Mouse (Mus musculus) ES-CJ7 (cell line): ENCODE measurements around the gene Nme7.

Experiments
- DNase-seq: peaks from one replicate; pipeline ENCODE4 v3.0.0; 2011; ENCODE audit warnings: low read depth, low spot score

Nme7 gene

DNA sequence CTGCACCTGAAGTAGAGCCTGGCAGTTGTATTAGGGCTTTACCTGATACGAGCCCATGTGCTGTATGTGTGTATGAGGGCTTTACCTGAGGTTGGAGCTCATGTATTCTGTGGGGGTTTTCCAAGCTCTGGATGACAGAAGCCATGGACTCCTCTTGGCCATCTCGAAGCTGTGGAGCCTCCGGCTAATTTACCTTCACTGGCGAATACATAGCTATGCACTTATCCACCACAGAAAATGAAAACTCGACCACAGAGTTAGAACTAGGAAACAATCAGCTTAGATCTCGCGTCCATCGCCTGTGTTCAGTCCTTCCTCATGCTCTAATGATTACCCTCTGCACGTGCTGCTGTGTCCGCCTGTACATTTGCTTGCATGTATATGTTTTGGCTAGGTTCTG, 80.4 kb downstream of the Nme7 start:
- DNase-seq, result no peak

- no peak for DNase-seq
These were observed 81.1 kb downstream of the Nme7 start for GRCm38 (mm10) chr1:164384972-164385371.

GRCm38 (mm10) chr1:164389743-164390142, 85.8 kb downstream of the Nme7 start:
- no peak for DNase-seq

- DNase-seq, result no peak
These were observed 88.3 kb downstream of the Nme7 start for GRCm38 (mm10) chr1:164392176-164392575.

DNA sequence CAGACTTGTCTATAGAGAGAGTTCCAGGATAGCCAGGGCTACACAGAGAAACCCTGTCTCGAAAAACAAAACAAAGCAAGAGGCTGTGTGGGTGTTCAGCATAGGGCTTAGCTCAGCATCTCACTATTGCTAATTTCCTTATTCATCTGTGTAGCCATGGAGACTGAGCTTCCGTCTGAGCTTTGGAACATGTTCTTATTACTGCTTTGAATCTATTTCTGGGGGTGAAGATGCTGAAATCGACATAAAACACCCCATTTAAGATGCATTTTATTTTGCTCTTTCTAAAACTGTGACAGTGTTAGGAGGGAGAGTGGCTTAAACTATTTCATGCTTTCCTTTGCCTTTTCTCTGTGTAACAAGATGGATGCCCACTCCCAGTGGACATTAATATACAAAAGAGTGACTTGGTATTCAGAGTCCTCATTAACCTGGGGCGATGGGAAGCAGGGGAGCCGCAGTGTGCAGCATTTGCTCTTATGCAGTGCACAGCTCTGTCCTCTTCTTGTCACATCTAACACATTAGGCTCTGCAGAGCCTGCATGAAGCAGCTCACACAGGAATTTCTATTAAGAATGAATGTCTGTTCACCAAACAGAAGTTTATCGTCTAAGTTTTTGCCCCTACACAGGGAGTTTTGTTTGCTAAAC, 91.3 kb downstream of the Nme7 start:
- DNase-seq, result no peak

GRCm38 (mm10) chr1:164397672-164398071, 93.8 kb downstream of the Nme7 start:
- DNase-seq, result no peak

DNA sequence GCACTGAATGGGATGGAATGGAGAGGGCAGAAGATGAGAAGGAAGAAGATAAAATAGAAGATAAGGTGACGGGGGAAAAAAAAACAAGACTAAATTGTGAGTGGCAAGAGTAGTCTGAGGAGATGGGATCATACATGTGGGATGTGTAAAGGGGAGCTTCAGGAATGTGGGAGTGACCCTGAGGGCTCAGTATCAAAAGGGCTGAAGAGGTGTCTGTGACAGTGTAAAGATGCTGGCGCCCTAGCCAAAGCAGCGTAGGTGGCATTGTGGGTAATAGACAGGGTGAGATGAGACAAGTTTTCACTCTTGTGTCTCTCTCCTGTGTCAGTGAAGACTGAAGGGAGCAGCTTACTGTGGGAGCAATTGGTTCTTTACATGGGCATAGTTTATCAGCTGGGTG, 95.7 kb downstream of the Nme7 start:
- no peak for DNase-seq

GRCm38 (mm10) chr1:164405385-164405802, 101.5 kb downstream of the Nme7 start:
- no peak for DNase-seq

- no peak for DNase-seq
These were observed 102.6 kb downstream of the Nme7 start for GRCm38 (mm10) chr1:164406506-164406905.

DNA sequence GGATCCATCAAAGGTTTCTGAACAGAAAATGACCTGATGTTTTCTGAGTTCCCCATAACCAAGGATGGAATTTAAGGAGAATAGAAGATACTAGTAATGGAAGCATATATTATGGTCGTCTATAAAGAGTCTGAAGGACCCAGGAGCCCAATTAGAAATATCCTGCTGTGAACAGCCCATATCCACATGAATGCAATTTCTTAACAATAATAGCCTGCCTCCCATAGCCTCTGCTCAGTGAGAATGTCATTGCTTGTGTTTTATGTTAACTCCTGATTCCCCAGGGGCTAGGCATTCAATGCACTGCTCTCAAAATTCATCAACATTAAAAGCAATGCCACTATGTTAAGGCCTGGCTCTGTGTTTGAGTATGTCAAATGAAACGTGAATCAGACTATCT, 104.7 kb downstream of the Nme7 start:
- no peak for DNase-seq

DNA sequence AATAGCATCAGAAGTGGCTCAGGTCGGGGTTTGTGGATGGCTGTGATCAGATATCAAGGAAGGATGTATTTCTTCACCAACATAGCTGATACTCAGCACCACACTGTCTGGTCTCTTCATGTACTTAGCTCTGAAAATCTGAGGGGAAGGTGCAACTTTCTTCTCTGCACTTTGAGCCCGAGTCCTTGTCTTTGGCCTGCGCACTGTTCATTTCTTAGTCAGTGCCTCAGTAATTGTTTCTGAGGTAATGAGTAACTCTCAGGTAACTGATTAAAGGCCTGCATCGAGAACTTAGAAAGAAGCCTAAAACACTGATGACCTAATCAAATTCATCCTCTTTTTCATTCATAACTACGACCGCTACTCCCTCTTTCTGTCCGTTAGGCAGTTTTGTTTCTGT, 107.4 kb downstream of the Nme7 start:
- no peak for DNase-seq

- DNase-seq, result no peak
These were observed 109.0 kb downstream of the Nme7 start for GRCm38 (mm10) chr1:164412906-164413305.

- no peak for DNase-seq
These were observed 109.7 kb downstream of the Nme7 start for GRCm38 (mm10) chr1:164413608-164414007.

DNA sequence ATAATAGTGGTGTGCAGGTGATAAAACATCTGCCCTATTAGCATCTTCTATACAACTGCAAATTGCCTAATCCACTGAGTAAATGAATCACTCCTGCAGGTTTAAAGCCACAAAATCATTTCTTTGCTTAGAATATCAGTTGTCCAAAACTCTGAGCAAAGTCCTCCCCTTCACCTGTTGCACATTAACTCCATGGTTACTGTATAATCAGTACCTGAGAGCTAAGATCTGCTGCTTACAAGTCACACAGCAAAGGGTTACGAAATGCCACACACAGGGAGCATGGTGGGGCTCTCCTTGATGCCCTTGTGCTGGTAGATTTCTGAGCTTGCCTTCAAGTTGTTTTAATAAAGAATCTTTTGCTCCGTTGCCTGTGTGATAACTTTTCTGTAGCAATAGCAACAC, 111.4 kb downstream of the Nme7 start:
- DNase-seq, result no peak

DNA sequence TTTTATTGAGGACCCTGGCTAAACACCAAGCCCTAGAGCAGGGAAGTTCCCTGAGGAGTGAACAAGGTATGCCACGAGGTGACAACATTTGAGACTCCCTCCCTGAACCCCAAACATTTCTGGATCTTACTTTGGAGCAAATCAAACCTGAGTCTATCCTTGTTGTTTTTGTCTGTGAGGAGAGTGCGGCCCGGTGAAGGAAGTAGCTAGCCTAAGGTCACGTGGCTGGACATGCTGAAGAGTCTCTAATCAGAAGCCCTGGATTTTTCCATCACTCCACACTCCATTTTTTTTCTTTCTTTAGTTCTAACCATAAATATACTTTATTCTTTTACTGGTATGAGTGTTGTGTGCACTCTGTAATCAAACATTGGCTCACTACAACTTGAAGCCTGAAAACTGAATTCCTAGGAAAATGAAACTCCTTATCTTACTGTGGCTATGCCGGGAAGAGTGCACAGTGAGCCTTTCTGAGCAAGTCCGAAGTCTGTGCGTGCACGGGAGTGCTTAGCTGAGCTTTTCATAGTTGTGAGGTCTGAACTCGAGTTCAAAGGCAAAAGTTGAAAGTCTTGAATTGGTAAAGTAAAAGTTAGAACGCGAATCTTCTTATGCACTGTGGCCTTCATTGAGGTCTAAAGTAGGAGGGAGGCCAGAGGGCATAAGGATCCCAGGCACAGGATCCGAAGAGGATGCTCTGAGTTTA, 112.9 kb downstream of the Nme7 start:
- DNase-seq, result no peak

DNA sequence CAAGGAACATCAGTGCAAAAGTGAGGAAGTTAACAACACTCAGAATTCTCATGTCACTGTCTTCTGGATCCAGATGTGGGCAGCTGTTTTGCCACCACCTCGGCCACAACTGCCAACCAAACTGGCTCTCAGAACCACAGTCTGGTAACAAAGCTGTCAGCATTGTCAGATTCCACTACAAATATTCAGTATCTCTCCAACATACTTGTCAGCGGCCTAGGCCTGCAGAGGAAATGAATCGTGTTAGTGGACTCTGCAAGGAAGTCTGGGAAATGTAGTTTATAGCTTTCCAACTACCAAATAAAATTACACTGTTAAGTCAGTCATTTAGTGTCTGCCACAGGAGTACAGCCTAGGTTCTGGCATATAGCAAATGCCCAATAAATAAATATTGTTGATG, 113.7 kb downstream of the Nme7 start:
- DNase-seq, result no peak

GRCm38 (mm10) chr1:164418320-164418719, 114.4 kb downstream of the Nme7 start:
- no peak for DNase-seq

GRCm38 (mm10) chr1:164419401-164419800, 115.5 kb downstream of the Nme7 start:
- no peak for DNase-seq

- DNase-seq, result no peak
These were observed 116.9 kb downstream of the Nme7 start for GRCm38 (mm10) chr1:164420623-164421354.

- DNase-seq, result no peak
These were observed 122.3 kb downstream of the Nme7 start for GRCm38 (mm10) chr1:164426227-164426626.

GRCm38 (mm10) chr1:164427777-164428176, 123.9 kb downstream of the Nme7 start:
- DNase-seq, result no peak

- DNase-seq, result no peak
These were observed 124.7 kb downstream of the Nme7 start for GRCm38 (mm10) chr1:164428644-164429043.

- no peak for DNase-seq
These were observed 128.7 kb downstream of the Nme7 start for GRCm38 (mm10) chr1:164432649-164433048.
